Mouse (Mus musculus) heart, adult 2 months (tissue): ENCODE results near the gene Pdzd2. TPM values are rescaled to one million over a fixed set of nuclear protein-coding genes. Genes with fewer than 3 reads are reported as not detected.

Experiments used
- DNase-seq, 2 experiments: peaks; one replicate each; pipeline ENCODE4 v3.0.0; 2021
- H3K27ac ChIP-seq: fragments of 200-600 bp; 2 replicates; pipeline ENCODE4 v1.8.1; 2022
- H3K27me3 ChIP-seq: fragments of 200-500 bp; 2 replicates; pipeline ENCODE4 v1.6.1; 2012; ENCODE audit warnings: mild to moderate bottlenecking, low read length, inconsistent platforms, mixed read lengths; ENCODE audit not compliant: control insufficient read depth, insufficient read depth
- H3K36me3 ChIP-seq: fragments of 200-500 bp; 2 replicates; pipeline ENCODE4 v1.6.1; 2012; ENCODE audit warnings: low read length, inconsistent platforms; ENCODE audit not compliant: control insufficient read depth, insufficient read depth
- H3K4me1 ChIP-seq: fragments of 200-500 bp; 2 replicates; pipeline ENCODE4 v1.6.1; 2011; ENCODE audit warnings: low read length; ENCODE audit not compliant: control insufficient read depth, insufficient read depth
- H3K4me3 ChIP-seq: fragments of 200-600 bp; 2 replicates; pipeline ENCODE4 v1.8.1; 2022
- H3K79me2 ChIP-seq: fragments of 200-500 bp; replicated peaks from 2 replicates; pipeline ENCODE4 v1.6.1; 2012; ENCODE audit warnings: mild to moderate bottlenecking, inconsistent platforms, low read length, moderate library complexity, mixed read lengths; ENCODE audit not compliant: control insufficient read depth, insufficient read depth
- H3K9ac ChIP-seq: fragments of 200-500 bp; 2 replicates; pipeline ENCODE4 v1.6.1; 2012; ENCODE audit warnings: low read depth, mild to moderate bottlenecking, control low read depth, inconsistent platforms, low read length, mixed read lengths
- CTCF ChIP-seq: fragments of 200-600 bp; IDR thresholded peaks from 2 replicates; pipeline ENCODE4 v1.8.1; 2022; ENCODE audit warnings: antibody characterized with exemption, mild to moderate bottlenecking, moderate library complexity
- EP300 ChIP-seq: fragments of 200-500 bp; IDR thresholded peaks from 2 replicates; pipeline ENCODE4 v1.6.1; 2011; ENCODE audit warnings: low read depth, low read length, control low read depth; ENCODE audit not compliant: insufficient read depth
- POLR2A ChIP-seq: fragments of 200-500 bp; IDR thresholded peaks from 2 replicates; pipeline ENCODE4 v1.6.1; 2011; ENCODE audit warnings: mild to moderate bottlenecking, low read depth, low read length, control low read depth; ENCODE audit not compliant: insufficient read depth
- WGBS: fragments of 180-500 bp; shearing (Covaris S2); methylation state at CpG from one replicate; pipeline ENCODE4 v1.1.7; 2018; 5-methylcytosine and 5-hydroxymethylcytosine counted together
- intact Hi-C: fragments of 180-260 bp; cut with DNase I; formaldehyde crosslinking; loops from one replicate; pipeline ENCODE4 v1.15.1; 2025
- polyA plus RNA-seq: library from polyadenylated mRNA; depleted of rRNA; stranded (reverse); fragments of >200 nt; gene quantifications from 2 replicates; pipeline ENCODE4 v1.2.3, GENCODE M21; 2012
- total RNA-seq, 2 experiments: library from RNA; stranded (reverse); gene quantifications; 2 replicates each; pipeline ENCODE4 v1.2.3; 2021

Pdzd2 gene
- total and polyA plus RNA-seq, 3 experiments, result 15.0 to 83.9 (median 78.9) TPM

GRCm38 (mm10) chr15:12503907-12504306 lies 235.8 kb downstream of the Pdzd2 start:
- WGBS, result 60% methylated on average over 9 of the region's 9 CpGs
- peak in 1 of 2 experiments; percentile 30 for DNase-seq

GRCm38 (mm10) chr15:12501924-12502548 lies 237.7 kb downstream of the Pdzd2 start:
- no peak for TF ChIP-seq EP300
- no peak for TF ChIP-seq POLR2A
- no peak for TF ChIP-seq CTCF
- peak; percentile 34 to 39 for DNase-seq
- Histone ChIP-seq H3K27me3 (no peaks in the 10 kb centered on the region), H3K79me2 (peaks cover 6% of the 10 kb centered on the region), H3K27ac (no peak overlapping the region; the same call in 1 of the 2 replicates), H3K4me3 (no peak overlapping the region), H3K4me1 (peaks cover 20% of the 10 kb centered on the region), H3K36me3 (peaks cover 2% of the 10 kb centered on the region; the same call in 1 of the 2 replicates), H3K9ac (no peak overlapping the region)
- intact Hi-C loops, result loop anchor here (5.0 kb wide), 2 partner anchors 45 to 75 kb away; no protein-coding TSS in a partner anchor
- WGBS, result 27% methylated on average over 13 of the region's 13 CpGs

More at GRCm38 (mm10) chr15:12503907-12504306, 235.8 kb downstream of the Pdzd2 start:
- intact Hi-C loops, result loop anchor here (5.0 kb wide), 2 partner anchors 43 to 73 kb away; no protein-coding TSS in a partner anchor
- Histone ChIP-seq H3K27ac (no peak overlapping the region), H3K4me1 (peaks cover 20% of the 10 kb centered on the region), H3K79me2 (peaks cover 4% of the 10 kb centered on the region), H3K4me3 (no peak overlapping the region), H3K27me3 (no peaks in the 10 kb centered on the region), H3K36me3 (peaks cover 2% of the 10 kb centered on the region; the same call in 1 of the 2 replicates), H3K9ac (no peak overlapping the region)
- TF ChIP-seq POLR2A (no peak), CTCF (no peak), EP300 (no peak)

- Histone ChIP-seq H3K27ac (no peak overlapping the region; the same call in 1 of the 2 replicates), H3K27me3 (no peaks in the 10 kb centered on the region), H3K4me3 (no peak overlapping the region), H3K36me3 (peaks cover 2% of the 10 kb centered on the region; the same call in 1 of the 2 replicates), H3K9ac (no peak overlapping the region), H3K79me2 (peaks cover 6% of the 10 kb centered on the region), H3K4me1 (peaks cover 20% of the 10 kb centered on the region)
- WGBS, result 47% methylated on average over 4 of the region's 4 CpGs
- DNase-seq, result no peak
- intact Hi-C loops, result loop anchor here (5.0 kb wide), 2 partner anchors 47 to 77 kb away; no protein-coding TSS in a partner anchor
- no peak for TF ChIP-seq POLR2A
- no peak for TF ChIP-seq EP300
- no peak for TF ChIP-seq CTCF
These were observed 239.1 kb downstream of the Pdzd2 start for GRCm38 (mm10) chr15:12500674-12501073.

GRCm38 (mm10) chr15:12494084-12494483 lies 245.6 kb downstream of the Pdzd2 start:
- Histone ChIP-seq H3K4me1 (peaks cover 19% of the 10 kb centered on the region), H3K79me2 (peaks cover 3% of the 10 kb centered on the region), H3K27ac (no peak overlapping the region), H3K9ac (no peak overlapping the region), H3K36me3 (no peaks in the 10 kb centered on the region), H3K4me3 (no peak overlapping the region), H3K27me3 (no peaks in the 10 kb centered on the region)
- no peak for DNase-seq
- intact Hi-C loops, result loop anchor here (5.0 kb wide), 1 partner anchor 57 kb away; no protein-coding TSS in a partner anchor
- TF ChIP-seq POLR2A (no peak), EP300 (no peak), CTCF (no peak)

GRCm38 (mm10) chr15:12493258-12493657 lies 246.5 kb downstream of the Pdzd2 start:
- intact Hi-C loops, result loop anchor here (5.0 kb wide), 1 partner anchor 56 kb away; no protein-coding TSS in a partner anchor
- DNase-seq, result peak; percentile 31 to 33
- peak overlapping the region; percentile 20 for H3K27ac ChIP-seq
- H3K4me1 ChIP-seq, result peaks cover 22% of the 10 kb centered on the region
- no peak for TF ChIP-seq CTCF
- no peak for TF ChIP-seq POLR2A
- no peak for TF ChIP-seq EP300
- WGBS, result 58% methylated on average over 7 of the region's 7 CpGs
- H3K27me3 ChIP-seq, result no peaks in the 10 kb centered on the region
- no peak overlapping the region for H3K9ac ChIP-seq
- no peaks in the 10 kb centered on the region for H3K36me3 ChIP-seq
- no peak overlapping the region for H3K4me3 ChIP-seq
- no peaks in the 10 kb centered on the region; the same call in none of the 2 replicates for H3K79me2 ChIP-seq

GRCm38 (mm10) chr15:12490969-12491368 lies 248.8 kb downstream of the Pdzd2 start:
- intact Hi-C loops, result loop anchor here (5.0 kb wide), 1 partner anchor 54 kb away; no protein-coding TSS in a partner anchor

More at GRCm38 (mm10) chr15:12490969-12491368, 248.8 kb downstream of the Pdzd2 start:
- peaks cover 22% of the 10 kb centered on the region for H3K4me1 ChIP-seq
- no peaks in the 10 kb centered on the region for H3K36me3 ChIP-seq
- peak; percentile 63 to 79 for DNase-seq
- WGBS, result 11% methylated on average over 3 of the region's 3 CpGs
- H3K27me3 ChIP-seq, result no peaks in the 10 kb centered on the region
- H3K9ac ChIP-seq, result no peak overlapping the region
- H3K4me3 ChIP-seq, result no peak overlapping the region; the same call in 1 of the 2 replicates
- H3K27ac ChIP-seq, result peak overlapping the region; percentile 75
- TF ChIP-seq EP300, result peak; percentile 66; the same call in 1 of the 2 replicates
- no peak for TF ChIP-seq CTCF
- peak; percentile 21; the same call in 1 of the 2 replicates for TF ChIP-seq POLR2A
- H3K79me2 ChIP-seq, result peaks cover 2% of the 10 kb centered on the region; the same call in 1 of the 2 replicates
